Mouse (Mus musculus) lung, postnatal 14 days (tissue): ENCODE data around the gene Adh7.

ENCODE experiments used
- DNase-seq: peaks from one replicate; pipeline ENCODE4 v3.0.0; 2021

The Adh7 gene

GRCm38 (mm10) chr3:138255366-138255765 is 37.8 kb downstream of the Adh7 start:
- DNase-seq, result no peak

GRCm38 (mm10) chr3:138255780-138256550 is 38.4 kb downstream of the Adh7 start:
- DNase-seq, result peak; percentile 41

DNA sequence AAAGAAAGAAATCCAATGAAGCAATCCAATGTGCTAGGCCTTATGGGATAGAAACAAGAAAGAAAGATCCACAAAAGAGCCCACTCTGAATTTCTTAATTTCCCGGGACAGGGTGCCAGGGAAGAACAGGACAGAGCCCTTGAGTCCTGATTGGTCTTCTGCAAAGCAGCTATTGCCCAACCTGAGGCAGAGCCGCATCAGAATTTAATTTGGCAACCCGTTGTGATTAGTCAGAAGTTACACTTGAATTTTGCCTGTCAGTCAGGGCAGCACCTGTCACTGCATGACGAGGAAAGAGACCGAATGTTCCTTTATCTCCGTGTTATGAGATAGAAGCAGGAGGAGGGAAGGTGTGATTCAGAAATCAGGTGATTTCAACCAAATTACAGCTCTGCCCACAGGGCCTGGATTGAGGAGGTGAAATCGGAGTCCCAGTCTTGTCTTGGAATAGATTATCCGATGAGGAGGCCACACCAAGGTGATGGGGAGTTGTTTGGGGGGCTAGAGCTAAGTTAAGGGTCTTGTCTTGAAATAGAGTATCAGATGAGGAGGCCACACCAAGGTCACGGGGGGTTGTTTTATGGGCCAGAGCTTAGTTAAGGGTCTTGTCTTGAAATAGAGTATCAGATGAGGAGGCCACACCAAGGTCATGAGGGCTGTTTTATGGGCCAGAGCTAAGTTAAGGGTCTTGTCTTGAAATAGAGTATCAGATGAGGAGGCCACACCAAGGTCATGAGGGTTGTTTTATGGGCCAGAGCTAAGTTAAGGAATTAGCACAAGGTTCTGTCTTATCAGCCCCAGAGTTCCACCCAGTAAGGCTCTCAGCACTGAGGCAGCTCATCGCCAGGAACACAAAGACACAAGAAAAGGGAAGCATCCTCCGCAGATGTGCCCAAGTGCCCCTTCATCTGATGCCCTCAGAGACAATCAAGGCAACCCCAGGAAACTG is 43.4 kb downstream of the Adh7 start, which contains the start of gene Adh1:
Gene Adh1 (plus strand): TSS at position 271 of the 949 bp plus-strand sequence.
- DNase-seq, result no peak

- DNase-seq, result no peak
Measured at GRCm38 (mm10) chr3:138262568-138262967, 45.0 kb downstream of the Adh7 start.

DNA sequence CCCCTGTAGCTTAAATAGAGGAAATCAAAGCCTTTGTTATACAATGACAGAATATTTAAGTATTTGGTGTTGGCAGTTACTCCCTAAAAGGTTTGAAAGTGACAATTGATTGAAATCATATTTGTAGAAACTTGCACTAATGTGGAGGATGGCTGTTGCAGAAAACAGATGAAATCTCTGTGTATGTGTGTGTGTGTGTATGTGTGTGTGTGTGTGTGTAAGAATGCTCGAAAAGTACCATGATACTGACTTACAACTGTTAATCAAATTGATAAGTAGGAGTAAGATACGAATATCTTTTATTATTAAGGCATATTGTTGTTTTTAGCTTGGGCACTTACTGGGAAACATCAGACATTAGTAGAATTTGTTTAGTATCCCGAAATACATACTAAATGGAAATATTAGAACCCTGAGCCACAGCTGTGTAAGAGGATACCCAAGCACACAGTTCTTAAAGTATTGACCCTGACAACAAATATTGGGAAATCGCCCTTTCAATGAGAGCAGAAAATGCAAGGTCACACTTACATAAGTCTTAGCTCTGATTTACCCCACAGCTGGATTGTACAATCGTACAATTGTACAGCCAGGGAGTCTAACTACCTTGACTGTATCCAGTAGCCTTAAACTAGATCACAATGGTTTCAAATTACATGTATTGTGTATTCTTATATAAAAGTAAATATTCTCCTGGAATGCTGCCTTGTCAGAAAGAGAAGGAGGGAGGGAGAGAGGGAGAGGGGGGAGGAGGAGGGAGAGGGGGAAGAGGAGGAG is 45.8 kb downstream of the Adh7 start:
- DNase-seq, result no peak

GRCm38 (mm10) chr3:138264648-138265047 is 47.1 kb downstream of the Adh7 start:
- DNase-seq, result no peak

DNA sequence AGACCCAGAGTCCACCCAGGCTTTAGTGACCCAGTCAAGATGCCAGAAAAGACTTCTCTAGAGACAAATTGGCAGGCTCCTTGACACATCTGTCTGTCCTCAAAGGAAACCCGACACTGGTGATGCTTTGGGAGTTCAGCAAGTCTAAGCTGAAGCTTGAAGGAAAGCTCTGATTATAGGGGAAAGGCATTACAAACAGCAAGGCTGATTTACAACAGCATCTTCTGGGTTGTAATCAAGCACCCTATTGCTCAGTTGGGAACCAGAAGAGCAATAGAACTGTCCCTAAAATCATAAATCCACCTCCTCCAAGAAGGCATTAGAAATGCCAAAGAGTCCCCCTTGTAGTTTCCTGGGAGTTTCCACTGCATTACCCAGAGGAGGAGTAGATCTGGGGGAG is 52.9 kb downstream of the Adh7 start:
- no peak for DNase-seq

DNA sequence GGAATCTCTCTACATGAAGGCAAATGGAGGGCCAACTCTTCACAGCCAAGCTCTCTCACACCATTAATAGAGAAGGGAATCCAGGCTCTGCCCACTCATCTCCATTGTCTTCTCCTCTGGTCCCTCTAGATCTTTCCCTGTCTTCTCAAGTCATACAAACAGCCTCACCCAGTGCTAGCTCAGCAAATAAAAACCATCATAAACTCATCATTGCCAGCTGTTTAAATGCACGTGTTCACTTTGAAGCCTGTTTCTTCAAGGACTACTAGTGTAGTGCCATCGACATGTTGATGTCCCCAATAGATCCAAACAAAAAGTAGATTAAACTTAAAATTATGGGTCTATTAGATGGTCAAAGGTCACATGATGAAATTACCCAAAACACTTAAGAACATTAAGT is 53.7 kb downstream of the Adh7 start:
- DNase-seq, result no peak

- DNase-seq, result no peak
Measured at GRCm38 (mm10) chr3:138273080-138273479, 55.5 kb downstream of the Adh7 start.

DNA sequence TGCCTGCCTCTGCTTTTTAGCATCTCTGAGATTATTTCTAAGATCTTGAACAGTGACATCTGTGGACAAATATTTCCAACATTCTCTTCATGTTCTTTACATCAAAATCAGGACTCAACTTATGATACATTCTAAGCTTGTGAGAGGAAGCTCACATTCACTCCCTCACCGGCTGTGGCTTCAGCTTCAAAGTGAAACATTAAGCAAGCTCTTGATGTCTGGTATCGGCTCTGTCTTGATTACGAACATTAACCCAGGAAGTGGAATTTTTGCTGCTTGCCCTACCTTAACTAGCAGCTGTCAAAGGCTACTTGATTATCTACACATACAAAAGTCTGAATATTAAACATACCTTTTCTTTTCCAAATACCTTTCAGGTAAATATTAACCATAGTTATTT is 57.5 kb downstream of the Adh7 start:
- no peak for DNase-seq

DNA sequence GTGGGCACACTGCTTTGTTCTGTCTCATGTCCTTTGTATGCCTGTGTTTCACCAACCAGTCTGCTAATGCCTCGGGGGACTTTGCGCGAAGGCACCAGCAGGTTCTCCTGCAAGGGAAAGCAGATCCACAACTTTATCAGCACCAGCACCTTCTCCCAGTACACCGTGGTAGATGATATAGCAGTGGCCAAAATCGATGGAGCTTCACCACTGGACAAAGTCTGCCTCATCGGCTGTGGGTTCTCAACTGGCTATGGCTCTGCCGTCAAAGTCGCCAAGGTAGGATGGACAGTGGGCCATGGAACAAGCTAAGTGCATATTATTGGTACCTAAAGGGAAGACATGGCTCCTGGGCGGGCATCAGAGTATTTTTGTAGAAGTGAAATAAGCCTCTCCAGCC is 65.0 kb downstream of the Adh7 start:
- no peak for DNase-seq
